Mouse (Mus musculus): ENCODE data around the gene Mfap1a. TPM values are rescaled to one million over a fixed set of nuclear protein-coding genes. Genes with fewer than 3 reads are reported as not detected.

The Mfap1a gene
- polyA plus RNA-seq, 1 experiment from 2014 or later, result 21.9 TPM

DNA sequence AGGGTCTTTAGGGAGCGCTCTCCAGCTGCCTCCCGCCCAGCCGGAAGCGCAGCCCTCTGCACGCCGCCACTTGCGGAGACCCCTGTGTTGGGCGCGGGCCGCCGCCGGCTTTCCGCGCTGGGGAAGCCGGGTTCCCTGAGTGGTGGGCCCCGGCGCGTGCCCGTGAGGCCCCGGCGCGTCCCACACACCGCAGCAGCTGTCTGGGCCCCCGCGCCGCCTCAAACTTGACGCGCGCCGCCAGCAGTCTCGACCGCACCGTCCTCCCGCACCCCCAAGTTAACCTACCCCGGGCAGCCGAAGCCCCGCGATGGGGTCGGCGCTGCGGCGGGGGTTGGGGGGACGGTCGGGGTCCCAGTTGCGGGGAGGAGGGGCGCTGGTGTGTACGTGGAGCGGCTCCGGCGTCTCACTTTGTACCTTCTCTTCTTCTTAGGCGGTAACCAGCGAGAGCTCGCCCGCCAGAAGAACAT is 56.9 kb downstream of the Mfap1a start:
- H3K9me3 ChIP-seq (ENCODE audit: control insufficient read depth, low read length), result no peaks in the 10 kb centered on the region
- H3K27ac ChIP-seq (replicated peaks; ENCODE audit: low read depth, low read length), result peak overlapping the region; percentile 98
- ATAC-seq (ENCODE audit: low read depth) (peak; percentile 64), DNase-seq (ENCODE audit: low spot score) (no peak)
- H3K4me2 ChIP-seq (ENCODE audit: low read depth, low read length), result peak overlapping the region; percentile 82
- peak overlapping the region; percentile 97 for H3K9ac ChIP-seq (ENCODE audit: low read depth, low read length)
- H3K27me3 ChIP-seq (replicated peaks; ENCODE audit: control insufficient read depth, insufficient read depth, low read length), result no peaks in the 10 kb centered on the region
- H3K36me3 ChIP-seq (ENCODE audit: control insufficient read depth, insufficient read depth, low read length), result peaks cover 29% of the 10 kb centered on the region
- H3K4me3 ChIP-seq (ENCODE audit: low read depth, low read length), result peak overlapping the region; percentile 98
- peaks cover 8% of the 10 kb centered on the region; the same call in 1 of the 2 replicates for H3K4me1 ChIP-seq (ENCODE audit: control insufficient read depth, insufficient read depth, low read length)
- under 1% methylated on average over 30 of the region's 54 CpGs for WGBS

DNA sequence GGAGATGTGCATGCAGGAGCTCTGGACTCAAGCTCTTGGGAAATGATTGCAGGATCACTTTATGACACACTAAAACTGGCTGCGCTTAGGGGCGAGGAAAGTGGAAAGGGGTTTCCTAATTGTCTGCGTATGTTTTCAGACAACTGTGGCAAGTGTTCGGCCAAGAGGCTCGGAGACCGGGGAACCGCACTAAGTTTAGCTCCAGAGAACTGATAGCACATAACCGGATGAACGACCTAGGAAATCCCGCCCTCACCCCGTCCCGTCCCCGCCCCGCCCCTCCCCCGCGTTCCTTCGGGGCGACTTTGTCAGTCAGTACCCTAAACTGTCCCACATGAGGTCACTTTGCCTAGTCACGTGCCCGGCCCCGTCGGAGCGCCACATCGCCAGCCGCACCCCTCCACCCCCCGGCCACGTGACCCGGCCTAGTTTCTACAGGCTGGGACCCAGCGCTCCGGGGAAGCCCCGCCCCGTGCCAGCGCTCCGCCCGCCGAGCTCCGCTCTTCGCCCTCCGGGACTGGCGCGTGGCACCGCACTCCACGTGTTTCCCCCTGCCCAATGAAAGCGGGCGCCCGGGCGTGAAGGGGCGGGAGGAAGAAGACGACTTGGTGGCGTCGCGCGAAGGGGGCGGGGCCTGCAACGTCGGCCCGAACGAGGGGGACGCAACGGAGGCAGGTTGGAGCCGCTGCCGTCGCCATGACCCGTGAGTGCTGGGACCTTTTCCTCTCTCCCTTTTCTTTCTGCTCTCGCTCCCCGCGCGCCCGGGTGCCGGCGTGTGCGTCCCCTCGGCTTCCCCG is 57.5 kb downstream of the Mfap1a start, which contains the start of gene Serf2:
TSS of gene Serf2 (plus strand) at position 457 of the 797 bp plus-strand sequence.
- under 1% methylated on average over 40 of the region's 74 CpGs for WGBS

DNA sequence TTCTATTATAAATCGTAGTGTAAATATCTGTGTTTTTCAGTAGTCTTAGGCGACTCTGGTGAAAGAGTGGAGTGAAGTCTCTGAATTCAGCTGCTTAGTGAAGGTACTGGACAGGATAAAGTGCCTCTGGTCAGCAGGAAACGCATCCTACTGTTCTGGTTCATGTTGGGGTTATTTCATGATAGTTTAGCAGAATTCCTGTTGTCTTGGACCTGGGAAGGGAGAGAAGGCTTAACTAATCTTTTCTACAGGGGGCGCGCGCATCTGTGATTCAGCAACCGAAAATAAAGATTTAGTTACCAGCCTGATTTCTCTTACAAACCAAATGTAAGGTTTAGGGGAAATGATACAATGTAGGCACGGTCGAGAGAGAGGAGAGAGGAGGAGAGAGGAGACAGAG is 58.3 kb downstream of the Mfap1a start:
- 12% methylated on average over 9 of the region's 9 CpGs for WGBS

More for the DNA sequence above, 57.5 kb downstream of the Mfap1a start, which contains the start of gene Serf2:
- peaks cover 8% of the 10 kb centered on the region; the same call in 1 of the 2 replicates for H3K4me1 ChIP-seq (ENCODE audit: control insufficient read depth, insufficient read depth, low read length)
- peak within 1 kb of the TSS; percentile 82 for H3K4me2 ChIP-seq (ENCODE audit: low read depth, low read length)
- H3K27me3 ChIP-seq (replicated peaks; ENCODE audit: control insufficient read depth, insufficient read depth, low read length), result no peaks in the 10 kb centered on the region
- peak within 1 kb of the TSS; percentile 98 for H3K4me3 ChIP-seq (ENCODE audit: low read depth, low read length)
- no peaks in the 10 kb centered on the region for H3K9me3 ChIP-seq (ENCODE audit: control insufficient read depth, low read length)
- peak; percentile 97 for ATAC-seq (ENCODE audit: low read depth)
- peak; percentile 99 for DNase-seq (ENCODE audit: low spot score)
- H3K36me3 ChIP-seq (ENCODE audit: control insufficient read depth, insufficient read depth, low read length), result peaks cover 28% of the 10 kb centered on the region
- peak within 1 kb of the TSS; percentile 97 for H3K9ac ChIP-seq (ENCODE audit: low read depth, low read length)
- peak within 1 kb of the TSS; percentile 98 for H3K27ac ChIP-seq (replicated peaks; ENCODE audit: low read depth, low read length)

DNA sequence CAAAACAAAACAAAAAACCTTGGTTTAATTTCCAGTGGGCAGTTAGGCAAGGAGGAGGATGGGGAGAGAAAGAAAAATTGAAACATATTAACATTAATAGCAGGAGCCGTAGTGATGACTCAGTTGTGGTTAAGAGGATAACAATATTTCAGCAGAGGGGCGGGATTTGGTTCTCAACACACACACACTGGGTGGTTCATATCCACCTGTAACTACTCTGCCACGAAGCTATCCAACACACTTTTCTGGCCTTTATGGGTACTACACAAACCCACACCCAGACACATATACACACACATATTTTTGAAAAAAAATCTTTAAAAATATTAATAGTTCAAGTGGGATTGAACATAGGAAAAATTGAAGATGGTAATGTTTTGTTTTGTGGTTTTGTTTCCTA is 59.5 kb downstream of the Mfap1a start:
- H3K4me1 ChIP-seq (ENCODE audit: control insufficient read depth, insufficient read depth, low read length), result peaks cover 19% of the 10 kb centered on the region
- DNase-seq (ENCODE audit: low spot score), result no peak
- 91% methylated on average over 3 of the region's 3 CpGs for WGBS
- no peaks in the 10 kb centered on the region for H3K27me3 ChIP-seq (replicated peaks; ENCODE audit: control insufficient read depth, insufficient read depth, low read length)
- H3K4me2 ChIP-seq (ENCODE audit: low read depth, low read length), result no peak overlapping the region
- no peak overlapping the region for H3K4me3 ChIP-seq (ENCODE audit: low read depth, low read length)
- no peak overlapping the region for H3K9ac ChIP-seq (ENCODE audit: low read depth, low read length)
- H3K36me3 ChIP-seq (ENCODE audit: control insufficient read depth, insufficient read depth, low read length), result peaks cover 9% of the 10 kb centered on the region
- no peak overlapping the region for H3K27ac ChIP-seq (replicated peaks; ENCODE audit: low read depth, low read length)
- H3K9me3 ChIP-seq (ENCODE audit: control insufficient read depth, low read length), result no peaks in the 10 kb centered on the region
- no peak for ATAC-seq (ENCODE audit: low read depth)

More for the DNA sequence above, 58.3 kb downstream of the Mfap1a start:
- H3K4me1 ChIP-seq (ENCODE audit: control insufficient read depth, insufficient read depth, low read length), result peaks cover 8% of the 10 kb centered on the region; the same call in 1 of the 2 replicates
- no peaks in the 10 kb centered on the region for H3K9me3 ChIP-seq (ENCODE audit: control insufficient read depth, low read length)
- peaks cover 20% of the 10 kb centered on the region for H3K36me3 ChIP-seq (ENCODE audit: control insufficient read depth, insufficient read depth, low read length)
- ATAC-seq (ENCODE audit: low read depth) (no peak), DNase-seq (ENCODE audit: low spot score) (peak; percentile 74)
- peak overlapping the region; percentile 98 for H3K27ac ChIP-seq (replicated peaks; ENCODE audit: low read depth, low read length)
- peak overlapping the region; percentile 98 for H3K4me3 ChIP-seq (ENCODE audit: low read depth, low read length)
- H3K9ac ChIP-seq (ENCODE audit: low read depth, low read length), result peak overlapping the region; percentile 66
- H3K27me3 ChIP-seq (replicated peaks; ENCODE audit: control insufficient read depth, insufficient read depth, low read length), result no peaks in the 10 kb centered on the region
- H3K4me2 ChIP-seq (ENCODE audit: low read depth, low read length), result peak overlapping the region; percentile 75

DNA sequence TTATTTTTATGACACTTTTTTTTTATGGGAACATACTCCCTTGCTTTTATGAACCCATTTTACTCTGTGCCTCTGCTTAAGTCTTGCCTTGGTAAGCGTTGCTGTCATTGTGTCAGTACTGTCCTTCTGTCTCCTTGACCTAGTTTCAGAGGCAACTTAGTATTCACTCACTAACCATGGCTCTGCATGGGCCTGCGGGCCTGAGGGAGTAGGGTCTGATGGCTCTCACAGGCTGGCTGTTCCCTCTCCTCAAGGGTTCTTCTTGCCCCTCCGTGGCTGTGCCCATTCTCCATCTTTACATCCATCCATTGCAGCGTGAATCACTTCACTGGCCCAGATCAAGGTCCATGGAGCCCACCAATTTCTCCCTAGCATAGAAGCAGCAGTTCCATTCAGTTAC is 60.0 kb downstream of the Mfap1a start:
- Histone ChIP-seq H3K4me2 (ENCODE audit: low read depth, low read length) (no peak overlapping the region), H3K9me3 (ENCODE audit: control insufficient read depth, low read length) (no peaks in the 10 kb centered on the region), H3K4me3 (ENCODE audit: low read depth, low read length) (no peak overlapping the region), H3K27me3 (replicated peaks; ENCODE audit: control insufficient read depth, insufficient read depth, low read length) (no peaks in the 10 kb centered on the region), H3K27ac (replicated peaks; ENCODE audit: low read depth, low read length) (no peak overlapping the region), H3K36me3 (ENCODE audit: control insufficient read depth, insufficient read depth, low read length) (peaks cover 7% of the 10 kb centered on the region), H3K4me1 (ENCODE audit: control insufficient read depth, insufficient read depth, low read length) (peaks cover 23% of the 10 kb centered on the region), H3K9ac (ENCODE audit: low read depth, low read length) (no peak overlapping the region)
- ATAC-seq (ENCODE audit: low read depth) (no peak), DNase-seq (ENCODE audit: low spot score) (no peak)
- WGBS, result 90% methylated on average over 4 of the region's 4 CpGs

DNA sequence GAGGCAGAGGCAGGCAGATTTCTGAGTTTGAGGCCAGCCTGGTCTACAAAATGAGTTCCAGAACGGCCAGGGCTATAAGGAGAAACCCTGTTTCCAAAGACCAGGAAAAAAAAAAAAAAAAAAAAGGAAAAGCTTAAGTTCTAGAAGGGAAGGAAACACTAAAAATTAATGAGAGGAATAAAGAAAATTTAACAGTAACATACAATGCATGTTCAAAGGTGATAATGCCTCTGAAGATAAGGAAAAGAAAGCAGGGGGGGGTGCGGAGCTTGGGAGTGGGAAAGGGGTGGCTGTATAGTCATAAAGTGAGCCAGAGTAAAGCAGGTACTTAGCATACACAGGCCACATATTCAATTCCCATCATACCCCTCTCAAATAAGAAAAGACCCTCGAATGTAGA is 61.3 kb downstream of the Mfap1a start:
- H3K9me3 ChIP-seq (ENCODE audit: control insufficient read depth, low read length), result no peaks in the 10 kb centered on the region
- peaks cover 20% of the 10 kb centered on the region for H3K4me1 ChIP-seq (ENCODE audit: control insufficient read depth, insufficient read depth, low read length)
- no peak overlapping the region for H3K9ac ChIP-seq (ENCODE audit: low read depth, low read length)
- no peaks in the 10 kb centered on the region for H3K27me3 ChIP-seq (replicated peaks; ENCODE audit: control insufficient read depth, insufficient read depth, low read length)
- no peaks in the 10 kb centered on the region for H3K36me3 ChIP-seq (ENCODE audit: control insufficient read depth, insufficient read depth, low read length)
- no peak overlapping the region for H3K4me3 ChIP-seq (ENCODE audit: low read depth, low read length)
- ATAC-seq (ENCODE audit: low read depth) (no peak), DNase-seq (ENCODE audit: low spot score) (no peak)
- WGBS, result 73% methylated on average over 3 of the region's 3 CpGs
- H3K4me2 ChIP-seq (ENCODE audit: low read depth, low read length), result no peak overlapping the region
- H3K27ac ChIP-seq (replicated peaks; ENCODE audit: low read depth, low read length), result no peak overlapping the region

DNA sequence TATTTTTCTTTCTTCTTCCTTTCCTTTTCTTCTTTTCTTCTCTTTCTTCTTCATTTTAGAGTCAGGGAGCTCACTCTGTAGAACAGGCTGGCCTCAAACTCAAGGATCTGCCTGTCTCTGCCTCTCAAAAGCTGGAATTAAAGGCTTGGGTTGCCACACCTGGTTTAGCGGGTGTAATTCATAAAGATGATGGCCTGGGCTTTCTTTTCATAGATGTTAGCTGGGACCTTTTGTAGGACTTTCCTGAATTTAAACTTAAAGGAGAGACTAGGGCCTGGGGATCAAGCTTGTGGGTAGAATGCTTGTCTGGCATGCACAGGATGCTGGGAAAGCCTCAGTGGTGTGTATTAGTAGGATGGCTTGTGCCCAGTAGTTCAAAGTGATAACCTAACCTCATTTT is 62.3 kb downstream of the Mfap1a start, which contains the start of gene Ell3:
TSS of gene Ell3 (minus strand) at position 101 of the 400 bp plus-strand sequence.
- peak within 1 kb of the TSS; percentile 47 for H3K4me3 ChIP-seq (ENCODE audit: low read depth, low read length)
- peak within 1 kb of the TSS; percentile 59; the same call in 1 of the 2 replicates for H3K9ac ChIP-seq (ENCODE audit: low read depth, low read length)
- no peak for ATAC-seq (ENCODE audit: low read depth)

DNA sequence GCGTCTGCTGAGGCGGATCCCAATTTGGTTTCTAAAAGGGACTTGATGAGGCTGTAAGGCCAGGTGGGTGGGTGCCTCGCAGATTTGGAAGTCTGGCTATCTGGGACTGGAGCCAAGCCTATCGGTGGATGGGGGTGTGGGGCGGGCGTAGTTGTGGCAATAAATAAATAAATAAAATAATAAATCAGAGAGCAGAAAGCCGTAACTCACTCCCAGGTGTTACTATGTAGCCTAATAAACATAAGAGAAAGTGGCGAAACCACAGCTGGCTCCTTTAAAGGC is 63.5 kb downstream of the Mfap1a start:
- Histone ChIP-seq H3K4me2 (ENCODE audit: low read depth, low read length) (peak overlapping the region; percentile 86), H3K27ac (replicated peaks; ENCODE audit: low read depth, low read length) (no peak overlapping the region), H3K9ac (ENCODE audit: low read depth, low read length) (peak overlapping the region; percentile 59), H3K4me3 (ENCODE audit: low read depth, low read length) (peak overlapping the region; percentile 47), H3K36me3 (ENCODE audit: control insufficient read depth, insufficient read depth, low read length) (peaks cover 18% of the 10 kb centered on the region), H3K4me1 (ENCODE audit: control insufficient read depth, insufficient read depth, low read length) (peaks cover 18% of the 10 kb centered on the region), H3K27me3 (replicated peaks; ENCODE audit: control insufficient read depth, insufficient read depth, low read length) (no peaks in the 10 kb centered on the region), H3K9me3 (ENCODE audit: control insufficient read depth, low read length) (no peaks in the 10 kb centered on the region)
- WGBS, result 17% methylated on average over 8 of the region's 8 CpGs
- DNase-seq (ENCODE audit: low spot score) (no peak), ATAC-seq (ENCODE audit: low read depth) (no peak)

More for the DNA sequence above, 62.3 kb downstream of the Mfap1a start, which contains the start of gene Ell3:
- Histone ChIP-seq H3K4me2 (ENCODE audit: low read depth, low read length) (peak within 1 kb of the TSS; percentile 86), H3K27ac (replicated peaks; ENCODE audit: low read depth, low read length) (no peak within 1 kb of the TSS), H3K4me1 (ENCODE audit: control insufficient read depth, insufficient read depth, low read length) (peaks cover 20% of the 10 kb centered on the region), H3K36me3 (ENCODE audit: control insufficient read depth, insufficient read depth, low read length) (peaks cover 7% of the 10 kb centered on the region; the same call in 1 of the 2 replicates), H3K27me3 (replicated peaks; ENCODE audit: control insufficient read depth, insufficient read depth, low read length) (no peaks in the 10 kb centered on the region), H3K9me3 (ENCODE audit: control insufficient read depth, low read length) (no peaks in the 10 kb centered on the region)
- no peak for DNase-seq (ENCODE audit: low spot score)
- WGBS, result 91% methylated on average over 1 of the region's 1 CpGs

Measured in embryonic facial prominence, embryonic 14.5 days (tissue).